Mouse (Mus musculus) yolk sac, embryonic 10.5 days (tissue): ENCODE measurements around the gene Antxr2.

Source experiments
- DNase-seq: peaks from one replicate; pipeline ENCODE4 v3.0.0-alpha.2; 2017; ENCODE audit warnings: low spot score

Antxr2 gene

DNA sequence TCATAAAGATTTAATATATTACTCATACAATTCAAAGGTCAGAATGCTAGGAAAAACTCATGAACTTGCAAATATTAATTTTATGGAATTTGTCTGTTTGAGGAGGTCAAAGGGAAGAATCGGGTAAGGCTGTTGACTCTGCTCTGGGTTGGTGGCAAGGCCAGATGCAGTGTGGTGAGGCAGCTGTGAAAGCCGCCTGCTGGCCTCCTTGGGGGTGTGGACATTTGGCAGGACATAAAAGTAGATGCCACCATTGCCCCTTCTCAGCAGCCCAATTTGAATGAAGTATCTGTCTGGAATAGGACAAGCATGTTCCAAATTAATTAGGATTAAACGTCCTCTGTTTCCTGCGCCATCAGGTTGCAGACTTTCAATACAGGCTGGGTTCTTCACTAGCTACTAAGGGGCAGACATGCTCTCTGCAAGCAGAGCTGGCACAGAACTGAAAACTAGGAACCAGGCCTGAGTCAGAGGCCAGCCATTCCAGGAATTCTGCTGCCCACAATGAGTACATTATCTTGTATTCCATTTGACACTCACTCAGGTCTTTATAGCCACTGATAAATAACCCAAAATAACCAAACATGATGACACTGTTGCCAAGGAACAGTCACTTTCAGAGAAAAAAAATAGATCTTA is 44.1 kb downstream of the Antxr2 start:
- no peak for DNase-seq

DNA sequence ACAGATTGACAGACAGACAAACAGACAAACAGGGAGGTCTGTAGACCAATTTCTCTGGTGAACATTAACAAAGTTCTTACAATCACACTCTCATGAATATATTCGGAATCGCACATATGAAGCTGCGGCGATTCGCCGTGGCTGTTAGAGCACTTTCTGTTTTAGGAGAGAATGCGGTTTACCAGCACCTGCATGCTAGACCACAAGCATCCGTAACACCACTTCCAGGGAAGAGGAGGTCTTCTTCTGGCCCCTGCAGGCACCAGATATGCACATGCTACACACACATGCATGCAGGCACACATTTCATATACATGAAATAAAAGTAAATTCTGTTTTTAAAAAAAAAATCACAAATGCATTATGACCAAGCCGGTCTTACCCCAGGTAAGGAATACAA is 47.5 kb downstream of the Antxr2 start:
- DNase-seq = no peak

DNA sequence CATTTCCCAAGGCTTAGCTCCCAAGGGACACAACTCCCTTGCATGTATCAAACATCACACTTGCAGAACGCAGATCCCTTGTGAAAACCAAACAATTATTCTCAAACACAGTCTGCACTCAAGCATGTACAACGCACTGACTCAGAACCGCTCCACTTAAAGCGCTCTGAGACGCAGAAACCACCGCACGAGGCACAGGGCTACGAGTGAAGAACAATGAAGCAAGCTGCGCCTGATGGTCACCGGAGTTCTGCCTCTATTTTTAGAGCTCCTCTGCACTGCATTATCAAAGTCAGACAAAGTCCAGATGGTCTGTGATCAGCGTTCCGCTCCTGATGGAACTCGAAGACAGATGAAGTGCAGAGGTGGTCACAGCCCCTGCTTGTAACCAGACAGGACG is 50.4 kb downstream of the Antxr2 start:
- DNase-seq = no peak

DNA sequence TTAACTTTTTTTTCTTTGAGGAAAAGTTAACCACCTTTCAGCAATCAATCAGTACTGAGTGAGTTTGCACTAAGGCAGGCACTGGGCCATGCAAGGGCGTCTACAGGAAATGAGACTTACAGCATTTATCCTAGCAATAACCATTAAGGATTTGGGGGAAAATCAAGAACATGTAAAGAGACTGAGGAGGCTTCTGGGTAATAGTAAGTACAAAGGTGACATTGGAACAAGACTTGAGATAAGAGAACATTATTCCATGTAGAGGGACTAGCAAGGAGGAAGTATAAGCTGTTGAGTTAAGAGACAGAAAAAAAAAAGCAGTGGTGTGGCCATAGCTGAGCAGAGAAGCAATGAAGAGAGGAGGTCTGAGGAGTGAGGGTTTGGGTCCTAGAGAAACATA is 57.5 kb downstream of the Antxr2 start:
- DNase-seq = no peak

DNA sequence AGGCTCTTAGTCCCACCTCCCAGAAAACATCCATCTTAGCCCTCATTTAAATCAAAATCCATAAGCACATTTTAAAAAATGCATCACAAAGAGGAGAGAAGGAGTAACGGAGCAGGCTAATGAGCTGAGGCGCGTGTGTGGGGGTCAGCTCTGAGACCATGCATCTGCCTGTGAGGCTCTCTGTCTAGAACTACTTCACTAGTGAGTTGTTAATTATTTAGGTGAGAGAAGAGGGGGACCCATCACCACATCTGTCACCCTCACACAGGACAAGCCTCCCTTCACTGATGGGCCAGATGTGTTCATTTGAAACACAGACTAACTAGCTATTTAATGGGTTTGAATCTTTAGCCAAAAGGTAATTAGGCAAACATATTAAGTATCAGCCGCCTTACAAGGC is 58.8 kb downstream of the Antxr2 start:
- no peak for DNase-seq

DNA sequence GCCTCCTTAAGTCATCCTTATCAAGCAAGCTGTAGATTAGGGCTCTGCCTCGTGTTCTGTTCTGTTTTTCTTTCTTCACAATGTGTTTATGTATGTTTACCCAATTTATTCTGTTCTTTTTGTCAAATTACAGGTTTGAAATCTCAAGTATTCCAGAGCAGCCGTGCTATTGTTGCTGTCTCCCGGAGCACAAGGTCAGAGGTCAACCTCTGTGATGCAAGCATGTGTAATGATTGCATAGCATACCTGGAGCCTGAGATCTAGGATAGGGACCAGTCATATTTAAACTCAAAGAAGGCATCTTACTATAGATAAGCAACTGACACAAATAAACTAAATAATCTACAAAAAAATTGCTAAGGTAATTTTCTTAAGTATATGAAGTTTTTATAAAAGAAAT is 59.6 kb downstream of the Antxr2 start:
- no peak for DNase-seq

DNA sequence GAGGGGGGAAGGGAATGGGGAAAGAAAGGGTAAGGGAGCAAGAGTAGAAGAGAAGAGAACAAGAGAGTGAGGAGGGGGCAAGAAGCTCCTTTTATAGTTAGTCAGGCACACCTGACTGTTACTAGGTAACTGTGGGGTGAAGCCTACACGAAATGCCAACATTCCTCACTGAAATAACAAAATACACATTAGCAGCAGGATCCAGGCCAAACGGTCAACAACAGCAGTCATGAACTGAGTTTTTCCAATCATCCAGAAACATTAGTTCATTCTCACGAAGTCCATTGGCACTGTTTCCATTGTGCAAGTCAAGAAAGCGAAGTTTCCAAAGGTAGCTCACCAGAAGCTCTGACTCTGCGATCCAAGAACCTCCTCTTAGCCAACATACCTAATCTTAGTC is 63.8 kb downstream of the Antxr2 start:
- DNase-seq = no peak

DNA sequence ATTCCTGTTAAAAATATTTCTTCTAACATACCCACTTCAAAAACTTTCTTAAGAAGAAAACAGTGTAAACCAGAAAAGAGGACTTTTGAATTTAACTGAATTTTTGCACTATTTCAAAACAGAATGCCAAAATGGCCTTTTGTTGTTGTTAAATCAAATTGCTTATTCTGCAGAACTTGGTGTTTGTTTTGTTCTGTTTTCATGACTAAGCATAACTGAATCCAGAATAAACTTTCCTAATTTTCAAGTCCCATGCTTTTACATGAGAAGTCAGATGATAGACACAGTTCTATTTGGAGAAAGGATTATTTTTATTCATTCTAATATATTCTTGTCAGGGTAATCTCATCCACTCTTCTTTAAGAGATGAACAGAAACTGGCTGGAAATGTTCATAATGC is 64.7 kb downstream of the Antxr2 start:
- DNase-seq = no peak

DNA sequence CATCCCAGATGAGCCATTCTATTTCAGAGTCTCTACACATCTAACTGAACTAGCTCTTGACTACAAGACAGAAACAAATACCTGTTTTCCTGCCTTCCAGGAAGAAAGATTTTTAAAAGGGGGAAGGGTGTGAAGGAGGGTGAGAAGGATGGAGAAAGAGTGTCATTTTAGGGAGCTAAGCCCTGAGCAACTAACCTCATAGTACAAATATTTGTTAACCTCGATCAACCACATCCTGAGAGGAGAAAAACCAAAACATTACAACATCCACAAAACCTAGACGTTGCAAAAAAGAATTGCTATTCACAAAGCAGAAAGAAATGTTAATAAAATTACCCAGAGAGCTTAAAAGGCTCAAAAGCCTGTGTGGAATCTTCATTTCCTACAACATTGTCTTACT is 66.4 kb downstream of the Antxr2 start:
- no peak for DNase-seq

DNA sequence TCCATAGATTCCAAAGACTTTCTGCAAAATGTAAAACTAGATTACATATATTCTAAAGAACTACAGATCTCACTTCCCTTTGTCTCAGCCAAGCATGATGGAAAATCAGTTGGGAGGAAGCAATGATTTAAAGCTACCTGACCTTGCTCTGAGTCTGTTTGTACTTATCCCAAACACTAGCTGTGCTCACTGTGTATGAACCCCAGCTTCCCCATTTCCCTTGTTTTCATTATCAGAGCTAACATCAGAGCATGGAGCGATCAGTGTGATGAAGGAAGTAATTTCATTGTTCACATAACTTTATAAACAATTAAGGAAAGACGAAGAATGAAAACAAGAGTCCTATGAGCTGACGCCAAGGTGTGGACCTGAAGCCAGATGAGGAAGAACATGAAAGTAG is 68.3 kb downstream of the Antxr2 start:
- DNase-seq = no peak

DNA sequence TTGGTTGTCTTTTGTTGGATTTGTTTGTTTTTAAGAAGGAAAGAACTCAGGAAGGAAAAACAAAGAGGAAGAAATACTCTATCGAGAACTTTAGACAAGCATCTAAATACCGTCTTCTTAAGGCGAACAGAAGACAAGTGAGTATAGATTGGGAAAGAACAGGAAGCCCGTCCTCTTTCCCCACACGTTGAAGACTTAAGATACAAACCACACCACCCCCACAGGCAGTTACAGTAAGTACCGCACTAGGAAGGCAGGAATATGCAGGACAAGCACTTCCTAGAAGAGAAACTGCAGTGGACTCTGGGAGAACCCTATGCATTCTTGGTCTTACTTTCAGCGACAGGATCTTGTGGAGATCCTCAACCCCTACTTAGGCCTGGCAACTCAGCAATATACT is 69.1 kb downstream of the Antxr2 start:
- DNase-seq = no peak

DNA sequence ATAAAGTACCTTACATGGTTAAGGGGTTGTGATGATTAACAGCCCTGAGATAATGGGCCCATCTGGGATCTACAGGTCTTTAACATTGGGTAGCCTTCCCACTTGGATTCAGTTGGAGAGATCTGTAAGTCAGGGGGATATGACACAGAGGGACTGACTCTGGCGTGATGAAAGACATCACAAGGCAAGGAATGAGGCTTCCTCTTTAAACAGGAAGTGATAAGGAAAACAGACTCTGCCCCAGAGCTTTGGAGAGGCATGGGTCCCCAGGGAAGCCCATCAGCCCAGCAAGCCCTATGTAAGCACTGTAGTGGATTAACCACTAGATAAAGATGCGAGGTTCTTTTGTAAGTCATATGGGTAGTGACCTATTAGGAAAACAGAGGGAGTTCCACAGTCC is 71.2 kb downstream of the Antxr2 start:
- no peak for DNase-seq

DNA sequence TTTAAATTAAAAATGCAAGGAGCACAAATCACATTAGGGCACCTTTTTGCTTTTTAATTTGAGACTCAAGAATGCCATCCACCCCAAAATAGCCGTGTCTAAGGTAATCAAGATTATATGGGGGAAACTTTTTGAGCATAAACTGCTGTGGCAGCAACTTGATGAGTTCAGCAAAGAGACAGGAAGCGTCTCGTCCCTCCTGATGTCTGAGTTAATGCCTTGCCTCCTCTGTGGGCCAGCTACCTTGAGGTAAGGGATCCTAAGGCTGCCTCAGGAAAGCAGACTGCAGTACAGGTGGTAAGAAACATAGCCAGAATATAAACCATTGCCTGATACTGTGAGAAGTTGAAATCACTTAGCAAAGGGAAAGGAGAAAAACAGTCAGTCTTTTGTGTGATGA is 71.8 kb downstream of the Antxr2 start:
- DNase-seq = no peak

DNA sequence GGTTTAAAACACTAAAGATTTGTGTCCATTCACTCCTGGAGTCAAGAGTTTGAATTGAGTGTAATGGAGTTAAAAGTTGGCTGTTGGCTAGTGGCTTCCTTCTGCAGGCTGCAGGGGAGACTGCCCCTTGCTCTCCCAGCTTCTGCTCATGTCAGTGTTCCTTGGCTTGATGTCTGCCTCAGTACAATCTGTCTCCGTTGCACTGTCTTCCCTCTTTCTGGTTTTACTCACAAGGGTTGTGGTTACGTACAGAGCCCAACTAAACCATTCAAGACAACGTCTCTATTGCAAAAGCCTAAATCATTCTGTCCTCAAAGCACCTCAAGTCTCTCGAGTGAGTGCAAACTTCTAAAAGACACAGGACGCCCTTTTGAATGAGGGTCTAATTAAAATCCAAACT is 73.3 kb downstream of the Antxr2 start:
- DNase-seq = no peak

DNA sequence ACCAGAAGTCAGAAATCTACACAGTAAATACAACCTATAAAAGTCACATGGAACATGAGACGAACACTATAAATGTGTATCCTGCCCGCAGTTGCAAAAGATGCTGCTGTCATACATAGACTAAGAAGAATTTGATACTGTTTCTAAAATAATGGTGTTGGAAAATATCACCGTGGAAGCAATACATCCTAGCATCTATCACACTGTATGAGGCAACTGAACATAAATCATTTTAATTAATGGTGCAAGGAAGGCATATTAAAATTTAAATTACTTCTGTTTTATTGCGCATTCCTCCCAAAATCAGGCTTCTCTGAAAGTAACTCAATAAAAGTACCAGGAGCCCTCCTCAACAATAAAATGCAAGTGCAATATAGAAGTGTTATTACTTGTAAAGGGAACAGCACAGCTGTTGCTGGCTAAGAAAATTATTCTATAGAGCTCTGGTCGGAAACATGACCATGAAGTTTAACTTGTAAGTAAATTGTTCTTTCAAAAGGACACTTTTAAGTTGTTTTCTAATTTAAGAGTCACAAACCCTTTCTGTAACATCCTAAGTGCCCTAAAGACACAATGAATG is 76.6 kb downstream of the Antxr2 start:
- DNase-seq = no peak

DNA sequence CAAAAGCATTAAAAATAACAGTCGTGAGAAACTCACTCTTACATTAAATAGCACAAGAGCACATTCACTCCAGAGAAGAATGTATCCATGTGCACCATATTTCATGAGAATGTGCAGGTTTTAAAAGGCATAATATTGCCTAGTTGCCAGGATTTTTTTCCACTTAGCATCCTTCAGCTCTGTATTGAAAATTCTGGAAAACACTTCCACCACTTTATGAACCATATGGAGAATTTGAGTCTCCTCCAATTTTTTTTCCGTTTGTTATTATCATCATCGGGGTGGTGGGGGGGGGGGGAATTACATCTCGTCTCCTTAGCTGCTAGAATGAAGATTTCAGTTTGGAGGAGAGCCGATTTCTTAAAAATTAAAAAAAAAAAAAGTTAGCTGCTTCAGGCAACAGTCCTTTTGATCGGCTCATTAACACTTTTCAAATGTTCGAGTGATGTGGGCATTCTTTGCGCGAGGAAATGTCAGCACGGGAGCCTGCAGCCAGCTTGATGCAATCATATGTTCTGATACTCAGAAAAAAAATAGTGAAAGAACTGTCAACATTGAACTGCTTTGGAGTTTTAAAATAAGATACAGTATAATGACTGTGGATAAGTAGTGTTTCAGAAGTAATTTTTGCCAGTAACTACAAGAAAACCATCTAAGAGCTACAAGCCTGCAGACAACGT is 77.5 kb downstream of the Antxr2 start:
- DNase-seq = no peak

DNA sequence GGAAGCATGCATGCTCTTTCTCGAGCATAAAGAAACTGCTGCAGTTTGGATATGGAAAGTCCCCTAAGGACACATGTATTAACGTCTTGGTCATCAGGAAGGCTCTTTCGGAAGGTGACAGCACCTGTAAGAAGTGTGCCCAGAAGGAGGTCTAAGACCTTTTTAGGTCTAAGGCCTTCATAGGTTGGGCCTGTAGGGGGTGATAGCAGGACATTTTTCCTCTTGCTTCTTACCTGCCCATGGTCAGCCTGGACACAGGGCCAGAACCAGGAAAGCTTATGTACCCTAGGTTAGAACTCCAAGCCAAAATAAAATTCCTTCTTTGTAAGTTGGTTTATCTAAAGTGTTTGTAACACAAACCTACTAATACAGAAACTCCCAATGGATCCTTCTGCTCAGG is 83.6 kb downstream of the Antxr2 start:
- DNase-seq = no peak

DNA sequence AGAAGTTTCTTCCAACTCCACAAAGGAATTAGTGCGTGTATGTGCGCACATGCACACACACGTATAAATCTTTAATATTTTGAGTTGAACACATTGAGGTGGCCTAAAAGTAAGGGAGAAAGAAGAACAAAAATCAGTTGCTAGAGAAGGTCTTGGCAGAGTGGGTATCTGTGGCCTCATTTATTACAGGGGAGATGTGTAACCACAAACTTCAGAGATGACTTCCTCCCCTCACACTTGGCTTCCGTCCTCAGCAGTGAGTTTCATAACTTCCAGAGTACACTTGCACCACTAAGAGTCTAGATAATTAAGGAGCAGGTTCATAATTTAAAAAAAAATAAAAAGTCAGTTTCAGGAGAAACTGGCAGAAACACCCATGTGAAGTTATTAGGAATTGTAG is 84.6 kb downstream of the Antxr2 start:
- DNase-seq = no peak

DNA sequence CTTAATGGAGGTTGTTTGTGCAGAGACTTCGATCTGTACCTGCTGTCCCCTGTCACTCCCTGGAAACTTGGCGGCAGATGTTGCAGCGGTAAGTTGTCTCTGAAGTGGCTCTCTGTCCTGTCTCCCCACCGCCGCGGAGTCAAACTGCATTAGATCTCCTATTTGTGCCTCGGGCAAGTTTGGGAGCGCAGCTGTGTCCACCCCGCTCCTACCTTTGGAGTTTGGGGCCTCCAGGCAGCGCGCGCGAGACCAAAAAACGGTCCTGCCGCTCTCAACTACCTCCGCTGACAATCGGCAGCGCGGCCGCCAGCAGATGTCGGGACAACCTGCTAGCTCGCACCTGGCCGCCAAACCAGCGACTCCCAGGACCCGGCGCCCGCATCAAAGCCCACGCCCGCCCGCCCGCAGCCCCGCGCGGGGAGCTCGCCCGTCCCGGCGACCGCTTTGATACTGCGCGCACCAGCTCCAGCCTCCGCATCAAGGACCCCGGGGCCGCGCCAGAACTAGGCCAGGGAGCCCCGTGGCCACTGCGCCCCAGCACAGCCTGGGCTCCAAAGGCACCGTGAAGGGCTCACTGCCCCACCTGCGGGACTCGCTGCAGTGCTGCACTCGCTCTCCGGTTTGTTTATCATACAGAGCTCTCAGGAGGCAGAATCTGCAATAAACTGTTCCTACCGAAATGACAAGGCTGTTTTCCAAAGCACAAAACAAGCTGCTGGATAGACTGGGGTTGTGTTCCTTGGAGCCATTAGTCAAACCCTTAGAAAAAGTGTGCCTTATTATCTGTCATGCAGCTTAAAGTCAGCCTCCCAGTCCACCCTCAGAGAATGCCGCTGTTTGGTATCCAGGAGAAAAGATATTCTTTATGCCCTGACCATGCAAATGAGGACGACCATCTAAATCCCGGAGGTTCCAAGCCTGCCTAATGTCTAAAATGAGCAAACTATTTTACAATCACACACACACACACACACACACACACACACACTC is 95.4 kb downstream of the Antxr2 start:
- peak; percentile 24 for DNase-seq

DNA sequence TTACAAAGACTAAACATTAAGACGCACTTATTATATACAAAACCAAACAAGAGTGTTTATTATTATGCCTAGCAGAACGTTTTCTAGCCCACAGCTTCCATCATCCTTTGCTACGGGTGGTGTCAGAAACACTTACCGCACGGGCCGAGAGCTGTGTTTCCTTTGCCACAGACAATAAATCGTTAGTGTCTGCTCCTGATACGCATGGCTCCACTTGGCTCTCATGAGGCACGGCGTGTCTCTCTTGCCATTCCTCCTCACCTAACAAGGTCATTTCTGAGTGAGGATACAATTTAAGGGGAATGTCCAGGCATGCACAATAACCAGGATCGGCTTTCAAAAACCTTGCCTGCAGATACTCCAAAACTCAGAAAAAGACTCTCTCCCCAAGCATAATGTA is 113.2 kb downstream of the Antxr2 start:
- DNase-seq = no peak

DNA sequence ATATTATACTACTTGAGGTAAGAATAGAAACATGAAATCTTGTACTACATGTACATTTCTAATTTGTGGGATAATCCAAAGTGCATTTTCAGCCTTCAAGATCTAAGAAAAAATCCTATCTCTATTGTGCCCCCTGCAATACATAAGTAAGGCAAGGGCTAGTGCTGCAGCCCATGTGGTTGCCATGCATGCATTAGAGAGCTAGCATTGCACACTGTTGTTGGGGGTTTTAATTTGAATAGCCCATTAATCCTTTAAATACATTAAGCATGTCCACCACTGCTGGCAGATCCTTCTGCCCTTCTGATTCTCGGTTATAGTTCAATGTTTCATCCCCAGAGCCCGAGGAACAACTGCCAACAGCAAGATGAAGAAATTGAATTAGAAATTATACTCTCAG is 116.0 kb downstream of the Antxr2 start:
- no peak for DNase-seq

DNA sequence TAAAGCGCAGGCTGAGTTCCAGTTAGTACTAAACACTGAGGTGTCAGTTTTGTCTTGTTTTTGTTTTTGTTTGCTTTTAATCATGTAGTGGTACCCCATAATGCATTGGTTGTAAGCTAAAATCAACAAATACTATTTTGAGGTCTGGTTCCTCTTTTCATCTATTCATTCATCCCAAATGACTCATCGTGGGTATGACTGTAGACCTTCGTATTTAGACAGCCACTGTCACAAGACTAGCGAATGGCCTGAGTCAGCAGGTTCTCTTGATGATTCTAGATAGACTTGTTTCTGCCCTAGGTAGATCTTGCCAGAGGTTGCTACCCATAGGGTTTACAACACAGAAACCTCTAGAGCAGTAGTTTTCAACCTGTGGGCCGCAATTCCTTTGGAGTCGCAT is 116.9 kb downstream of the Antxr2 start:
- DNase-seq = no peak

DNA sequence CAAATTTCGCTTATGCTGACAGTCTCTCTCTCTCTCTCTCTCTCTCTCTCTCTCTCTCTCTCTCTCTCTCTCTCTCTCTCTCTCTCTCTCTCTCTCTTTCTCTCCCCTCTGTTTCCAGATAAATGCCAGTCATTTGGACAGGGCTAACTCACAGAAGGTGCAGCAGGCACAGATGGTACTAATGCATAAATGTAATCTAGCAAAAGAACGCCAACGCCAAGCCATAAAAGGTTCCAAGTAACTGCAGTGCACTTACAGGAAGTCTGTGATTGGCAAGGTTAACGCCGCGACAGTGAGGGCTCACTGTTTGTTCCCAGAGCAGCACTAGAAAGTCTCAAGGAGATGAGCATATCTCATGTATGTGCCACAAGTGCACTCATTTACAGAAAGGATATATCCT is 123.4 kb downstream of the Antxr2 start:
- no peak for DNase-seq
